Mouse (Mus musculus) C2C12 (cell line): Measurements from ENCODE around the gene Creld1. TPM values are rescaled to one million over a fixed set of nuclear protein-coding genes. Genes with fewer than 3 reads are reported as not detected.

Experiments used
- H3K27me3 ChIP-seq: one replicate; pipeline ENCODE4 v1.6.1; 2011; ENCODE audit not compliant: control insufficient read depth, insufficient read depth, insufficient read length
- H3K36me3 ChIP-seq: one replicate; pipeline ENCODE4 v1.6.1; 2011; ENCODE audit not compliant: control insufficient read depth, insufficient read depth
- H3K4me3 ChIP-seq: one replicate; pipeline ENCODE4 v1.5.1; 2011; ENCODE audit warnings: mild to moderate bottlenecking, control low read depth; ENCODE audit not compliant: poor library complexity, insufficient read depth, severe bottlenecking
- H3K79me2 ChIP-seq: one replicate; pipeline ENCODE4 v1.6.1; 2011; ENCODE audit not compliant: control insufficient read depth, insufficient read depth
- H3K79me3 ChIP-seq: one replicate; pipeline ENCODE4 v1.6.1; 2011; ENCODE audit warnings: low read depth, control low read depth
- H3ac ChIP-seq: one replicate; pipeline ENCODE3; 2011; ENCODE audit warnings: low read depth; ENCODE audit not compliant: control insufficient read depth, insufficient read length
- CEBPB ChIP-seq: IDR thresholded peaks from one replicate; pipeline ENCODE4 v1.6.1; 2011; ENCODE audit warnings: low read depth, mild to moderate bottlenecking, control low read depth, moderate library complexity
- CTCF ChIP-seq: IDR thresholded peaks from one replicate; pipeline ENCODE4 v1.5.1; 2011; ENCODE audit not compliant: control insufficient read depth, insufficient read depth, insufficient read length
- FOSL1 ChIP-seq: IDR thresholded peaks from one replicate; pipeline ENCODE4 v1.8.0; 2011; ENCODE audit warnings: mild to moderate bottlenecking, low read length; ENCODE audit not compliant: poor library complexity, insufficient read depth, severe bottlenecking
- MAX ChIP-seq: IDR thresholded peaks from one replicate; pipeline ENCODE4 v1.6.1; 2011; ENCODE audit warnings: mild to moderate bottlenecking, control low read depth
- MYOD1 ChIP-seq: IDR thresholded peaks from one replicate; pipeline ENCODE4 v1.6.1; 2011; ENCODE audit warnings: low read depth; ENCODE audit not compliant: control insufficient read depth, insufficient read length
- MYOG ChIP-seq: IDR thresholded peaks from one replicate; pipeline ENCODE4 v1.6.1; 2011; ENCODE audit not compliant: control insufficient read depth, insufficient read length; ENCODE audit errors: extremely low read depth
- USF1 ChIP-seq: IDR thresholded peaks from one replicate; pipeline ENCODE4 v1.6.1; 2011; ENCODE audit warnings: low read depth, mild to moderate bottlenecking, control low read depth, moderate library complexity
- polyA plus RNA-seq: library from polyadenylated mRNA; unstranded; fragments of >200 nt; fragmentation: generic; extraction: Trizol; gene quantifications from one replicate; pipeline ENCODE4 v1.2.1, GENCODE M21; 2012; ENCODE audit warnings: missing spikeins

Creld1 gene
- polyA plus RNA-seq, 1 experiment, result 16.4 TPM

GRCm38 (mm10) chr6:113444207-113444965, 38.7 kb upstream of the Creld1 start:
- H3K4me3 ChIP-seq, result no peak overlapping the region
- TF ChIP-seq MYOD1 (no peak), USF1 (no peak), MAX (no peak), CEBPB (no peak), CTCF (no peak), MYOG (no peak), FOSL1 (no peak)
- no peaks in the 10 kb centered on the region for H3K27me3 ChIP-seq
- H3K36me3 ChIP-seq, result peaks cover 34% of the 10 kb centered on the region
- peaks cover 18% of the 10 kb centered on the region for H3K79me3 ChIP-seq
- no peak overlapping the region for H3ac ChIP-seq
- H3K79me2 ChIP-seq, result peaks cover 42% of the 10 kb centered on the region

GRCm38 (mm10) chr6:113447639-113448038, 35.5 kb upstream of the Creld1 start:
- Histone ChIP-seq H3K27me3 (no peaks in the 10 kb centered on the region), H3K79me2 (peaks cover 39% of the 10 kb centered on the region), H3ac (no peak overlapping the region), H3K79me3 (peaks cover 18% of the 10 kb centered on the region), H3K36me3 (peaks cover 34% of the 10 kb centered on the region), H3K4me3 (no peak overlapping the region)
- TF ChIP-seq MYOG (no peak), MYOD1 (no peak), CTCF (no peak), MAX (no peak), FOSL1 (no peak), CEBPB (no peak), USF1 (no peak)

GRCm38 (mm10) chr6:113451839-113452238, 31.3 kb upstream of the Creld1 start:
- H3K27me3 ChIP-seq, result peaks cover 3% of the 10 kb centered on the region
- H3K79me3 ChIP-seq, result no peaks in the 10 kb centered on the region
- H3ac ChIP-seq, result no peak overlapping the region
- H3K36me3 ChIP-seq, result peaks cover 18% of the 10 kb centered on the region
- no peak overlapping the region for H3K4me3 ChIP-seq
- no peak for TF ChIP-seq CEBPB
- TF ChIP-seq USF1, result no peak
- TF ChIP-seq MYOD1, result no peak
- TF ChIP-seq CTCF, result no peak
- no peak for TF ChIP-seq MAX
- TF ChIP-seq FOSL1, result no peak
- no peak for TF ChIP-seq MYOG
- no peaks in the 10 kb centered on the region for H3K79me2 ChIP-seq

- no peaks in the 10 kb centered on the region for H3K79me2 ChIP-seq
- TF ChIP-seq CTCF (no peak), CEBPB (no peak), FOSL1 (no peak), MAX (no peak), MYOG (no peak), MYOD1 (no peak), USF1 (no peak)
These were observed 28.1 kb upstream of the Creld1 start for GRCm38 (mm10) chr6:113455007-113455406.

GRCm38 (mm10) chr6:113457952-113458534, 25.1 kb upstream of the Creld1 start, which contains the start of gene Il17re:
TSS of gene Il17re (plus strand) at chr6:113458484.
- Histone ChIP-seq H3K79me2 (no peaks in the 10 kb centered on the region), H3K27me3 (peaks cover 41% of the 10 kb centered on the region), H3K4me3 (no peak within 1 kb of the TSS), H3ac (no peak within 1 kb of the TSS), H3K36me3 (no peaks in the 10 kb centered on the region), H3K79me3 (no peaks in the 10 kb centered on the region)
- TF ChIP-seq CTCF (no peak), MYOG (no peak), MYOD1 (no peak), USF1 (no peak), CEBPB (no peak), FOSL1 (no peak), MAX (no peak)

More at GRCm38 (mm10) chr6:113455007-113455406, 28.1 kb upstream of the Creld1 start:
- Histone ChIP-seq H3ac (no peak overlapping the region), H3K27me3 (peaks cover 34% of the 10 kb centered on the region), H3K79me3 (no peaks in the 10 kb centered on the region), H3K4me3 (no peak overlapping the region), H3K36me3 (no peaks in the 10 kb centered on the region)
